ENCODE assay signal across 10 mouse cellular contexts in genomic region chr15:9608177-9608576, GRCm38 (mm10).
DNase-seq lines count a peak whose midpoint lies in the region; ATAC-seq lines count a peak whose summit lies in the region.
"Had no signal": no experiment of that assay in that cellular context is flagged by ENCODE, and none has a peak within 500 bp of the region (broad histone marks: within the 10 kb centered on the region; RNA-seq: fewer than 3 reads in every experiment).

No protein-coding gene starts in this region.

- no peaks in the 10 kb centered on the region for H3K4me1 ChIP-seq in kidney, embryonic 14.5 days (ENCODE audit: control insufficient read depth, insufficient read depth, low read length)
- no peaks in the 10 kb centered on the region for H3K4me1 ChIP-seq in kidney, embryonic 15.5 days
- H3K4me1 ChIP-seq: heart, embryonic 15.5 days; liver, embryonic 15.5 days had no signal

- 0 out of 2 replicates have a peak, but pooled peaks have one; percentile 39 for ATAC-seq in kidney, embryonic 14.5 days (ENCODE audit: low FRiP score, low TSS enrichment)
- no peak for ATAC-seq in kidney, embryonic 15.5 days (replicated peaks; ENCODE audit: low FRiP score)

- no peak overlapping the region for H3K9ac ChIP-seq in kidney, embryonic 14.5 days (ENCODE audit: low read depth, low read length)
- H3K9ac ChIP-seq in kidney, embryonic 15.5 days = no peak overlapping the region
- H3K9ac ChIP-seq: heart, embryonic 15.5 days; liver, embryonic 15.5 days had no signal

- H3K27me3 ChIP-seq in kidney, embryonic 14.5 days (ENCODE audit: control insufficient read depth, insufficient read depth, low read length) = no peaks in the 10 kb centered on the region
- no peaks in the 10 kb centered on the region for H3K27me3 ChIP-seq in kidney, embryonic 15.5 days
- H3K27me3 ChIP-seq: heart, embryonic 15.5 days; liver, embryonic 15.5 days had no signal

- peak; percentile 18 for DNase-seq in adrenal gland, adult 2 months
- no peak for DNase-seq in adrenal gland, postnatal 4 days (ENCODE audit: low spot score in 2 of 2)
- peak; percentile 56 for DNase-seq in 3T3-L1 (ENCODE audit: low read depth, low spot score)
- peak; percentile 3 for DNase-seq in c-Kit-positive CD71-positive TER-119-positive erythroid progenitor cells, embryonic 14.5 days (ENCODE audit: low spot score)
- no peak for DNase-seq in spleen, adult 12 weeks (ENCODE audit: low spot score)
- no peak for DNase-seq in cerebellum, adult 11 months

- 71% methylated on average over 4 of the region's 4 CpGs for WGBS in kidney, embryonic 14.5 days
- WGBS in kidney, embryonic 15.5 days = 64% methylated on average over 4 of the region's 4 CpGs

- no peaks in the 10 kb centered on the region for H3K9me3 ChIP-seq in kidney, embryonic 14.5 days (ENCODE audit: control insufficient read depth, low read length)
- no peaks in the 10 kb centered on the region for H3K9me3 ChIP-seq in kidney, embryonic 15.5 days (replicated peaks)
- H3K9me3 ChIP-seq: heart, embryonic 15.5 days; liver, embryonic 15.5 days had no signal

- H3K36me3 ChIP-seq in kidney, embryonic 14.5 days (ENCODE audit: control insufficient read depth, insufficient read depth, low read length) = no peaks in the 10 kb centered on the region
- H3K36me3 ChIP-seq in kidney, embryonic 15.5 days = no peaks in the 10 kb centered on the region
- H3K36me3 ChIP-seq: heart, embryonic 15.5 days; liver, embryonic 15.5 days had no signal

- no peak overlapping the region for H3K27ac ChIP-seq in kidney, embryonic 14.5 days (ENCODE audit: low read depth, low read length)
- H3K27ac ChIP-seq in kidney, embryonic 15.5 days = no peak overlapping the region
- H3K27ac ChIP-seq: heart, embryonic 15.5 days; liver, embryonic 15.5 days had no signal

- H3K4me2 ChIP-seq in kidney, embryonic 14.5 days (replicated peaks; ENCODE audit: low read depth, low read length) = no peak overlapping the region
- no peak overlapping the region for H3K4me2 ChIP-seq in kidney, embryonic 15.5 days
- H3K4me2 ChIP-seq: heart, embryonic 15.5 days; liver, embryonic 15.5 days had no signal

- H3K4me3 ChIP-seq in kidney, embryonic 14.5 days (ENCODE audit: low read length) = no peak overlapping the region
- no peak overlapping the region for H3K4me3 ChIP-seq in kidney, embryonic 15.5 days (replicated peaks)
- H3K4me3 ChIP-seq: heart, embryonic 15.5 days; liver, embryonic 15.5 days had no signal

Comparison
In these comparisons a context has a peak if more than half of its experiments do, and no peak if none do; other contexts are left out.
1. DNase-seq: peak in adrenal gland, adult 2 months (single experiment), 3T3-L1 (single experiment) and c-Kit-positive CD71-positive TER-119-positive erythroid progenitor cells, embryonic 14.5 days (single experiment); none in adrenal gland, postnatal 4 days (0 of 2), spleen, adult 12 weeks (single experiment) and cerebellum, adult 11 months (single experiment).